Mouse (Mus musculus): ENCODE data around the gene Slc39a5.
A peak's percentile ranks its signal among the peaks of the same experiment; 100 is the strongest.

Gene Slc39a5

DNA sequence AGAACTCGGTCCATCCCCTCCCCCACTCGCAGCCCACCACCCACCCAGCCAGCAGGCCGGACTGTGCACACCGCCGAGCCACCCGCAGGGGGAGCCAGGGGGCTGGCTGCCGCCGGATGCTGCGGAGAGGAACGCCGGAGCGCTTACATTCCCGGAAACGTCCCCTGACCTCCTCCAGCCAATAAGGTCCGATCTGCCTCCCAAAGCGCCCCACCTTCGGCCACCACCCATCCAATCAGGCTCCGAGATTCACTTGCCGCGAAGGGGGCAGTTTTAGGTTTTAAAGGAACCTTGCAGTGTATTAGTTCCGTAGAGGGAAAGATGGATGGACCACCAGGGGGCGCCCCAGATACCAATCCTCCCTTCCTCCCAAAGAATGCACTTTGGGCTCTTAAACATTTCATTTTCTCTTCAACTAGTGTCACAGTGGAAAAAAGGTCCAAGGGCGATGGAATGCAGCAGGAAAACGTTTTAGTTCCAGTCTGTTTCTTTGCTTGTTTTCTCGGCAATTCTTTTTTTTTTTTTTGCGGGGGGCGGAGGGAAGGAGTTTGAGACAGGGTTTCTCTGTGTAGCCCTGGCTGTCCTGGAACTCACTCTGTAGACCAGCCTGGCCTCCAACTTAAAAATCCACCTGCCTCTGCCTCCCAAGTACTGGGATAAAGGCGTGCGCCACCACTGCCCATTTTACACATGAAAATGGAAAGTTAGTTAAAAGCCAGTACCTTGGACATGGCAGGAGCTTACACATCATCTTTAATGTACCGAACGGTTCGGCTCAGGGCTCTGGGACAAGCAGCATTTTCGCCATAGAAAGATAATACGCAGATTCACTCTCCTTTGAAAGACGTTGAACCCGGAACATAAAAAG, 8.9 kb upstream of the Slc39a5 start:
- peak; percentile 98 for DNase-seq

DNA sequence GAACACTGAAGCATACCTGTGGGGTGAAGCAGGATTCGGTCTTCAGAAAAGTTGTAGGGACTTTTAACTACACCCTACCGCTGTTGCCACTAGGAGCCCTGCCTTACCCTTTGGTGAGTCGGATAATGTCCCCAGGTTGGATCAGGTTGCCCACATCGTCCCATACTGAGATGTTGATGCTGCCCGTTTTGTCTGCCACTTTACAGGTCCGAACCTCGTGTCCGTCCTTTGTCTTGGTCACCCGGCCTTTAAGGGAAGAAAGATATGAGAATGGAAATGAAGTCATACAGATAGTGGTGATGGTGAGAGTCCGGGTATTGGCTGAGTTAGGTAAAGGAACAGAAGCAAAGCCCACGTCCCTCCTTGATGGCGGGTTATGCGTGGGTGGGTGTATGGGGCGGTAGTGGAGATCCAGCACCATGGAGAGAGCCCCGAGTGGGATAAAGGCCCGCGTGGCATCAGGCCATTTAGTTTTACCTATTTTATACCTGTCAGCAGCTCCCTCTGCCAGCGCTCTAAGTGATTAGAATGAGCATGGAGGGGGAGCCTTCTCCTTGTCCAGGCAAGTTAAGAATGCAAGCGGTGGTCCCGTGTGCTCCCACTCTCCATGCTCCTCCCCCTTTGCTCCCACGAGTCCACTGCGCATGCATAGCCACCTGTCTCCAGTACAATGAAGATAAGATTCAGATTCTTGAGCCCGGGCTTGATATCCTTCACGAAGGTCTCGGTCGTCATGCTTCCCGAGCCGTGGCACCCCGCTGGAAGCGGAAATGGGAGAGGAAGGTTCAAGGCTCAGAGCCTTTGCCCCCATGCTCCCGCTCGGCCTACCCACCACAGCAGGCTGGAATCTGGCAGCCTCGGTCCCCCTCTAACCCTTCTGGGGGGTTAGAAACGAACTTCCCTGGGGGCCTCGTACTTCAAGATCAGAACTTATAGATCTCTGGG, 7.8 kb upstream of the Slc39a5 start:
- DNase-seq: peak; percentile 67

DNA sequence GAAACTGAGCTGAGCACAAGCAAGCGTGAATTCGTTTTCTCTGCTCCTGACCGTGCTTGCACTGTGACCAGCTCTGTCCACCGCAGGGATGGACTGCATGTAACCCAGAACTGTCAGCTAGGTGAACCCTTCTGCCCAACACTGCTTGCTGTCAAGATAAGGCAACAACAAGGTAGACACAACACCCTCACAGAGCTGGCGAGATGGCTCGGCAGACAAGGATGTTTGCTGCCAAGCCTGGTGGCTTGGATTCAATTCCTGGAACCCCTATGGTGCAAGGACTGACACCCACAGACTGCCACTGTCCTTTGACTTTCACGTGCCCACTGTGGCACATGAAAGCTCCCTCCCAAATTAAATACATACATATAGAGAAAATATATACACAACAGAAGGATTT, 2.9 kb upstream of the Slc39a5 start:
- no peak for DNase-seq

DNA sequence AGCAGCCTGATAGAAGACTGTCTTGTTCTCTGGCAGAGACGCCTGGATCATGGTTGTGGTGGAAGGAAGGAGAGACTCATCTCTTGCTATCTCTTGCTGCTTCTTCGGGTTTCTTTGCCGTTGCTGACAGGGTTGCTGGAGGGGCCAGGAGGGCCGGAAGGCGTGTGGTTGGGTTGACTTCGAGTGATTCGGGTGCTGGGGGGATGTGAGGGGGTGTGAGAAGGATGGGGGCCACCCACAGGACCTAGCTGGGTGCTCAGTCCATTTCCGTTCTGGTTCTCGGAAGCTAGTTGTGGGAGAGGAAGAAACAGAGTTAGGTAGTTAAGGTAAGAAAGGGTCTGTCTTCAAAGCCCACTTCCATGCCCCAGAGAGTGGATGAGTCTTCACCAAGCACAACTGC, 609 bp upstream of the Slc39a5 start:
- no peak for DNase-seq

DNA sequence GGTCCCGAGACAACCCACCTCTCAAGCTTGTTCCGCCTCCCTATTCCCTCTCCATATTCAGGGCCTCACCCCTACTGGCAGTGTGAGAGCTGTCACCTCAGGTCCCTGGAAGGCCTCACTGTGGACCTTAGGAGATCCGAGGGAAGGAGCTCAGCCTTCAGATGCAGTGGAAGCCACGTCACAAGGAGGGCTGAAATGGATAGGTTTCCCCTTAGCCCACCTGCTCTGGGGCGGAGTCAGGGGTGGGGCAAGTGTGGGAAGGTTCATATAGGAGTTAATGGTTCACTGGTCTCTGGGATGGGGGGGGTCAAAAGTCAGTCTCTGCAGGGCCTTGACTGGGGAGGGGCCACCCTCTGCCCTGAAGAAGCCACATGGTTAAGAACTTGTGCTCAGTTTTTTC, 691 bp downstream of the Slc39a5 start:
- DNase-seq: no peak

DNA sequence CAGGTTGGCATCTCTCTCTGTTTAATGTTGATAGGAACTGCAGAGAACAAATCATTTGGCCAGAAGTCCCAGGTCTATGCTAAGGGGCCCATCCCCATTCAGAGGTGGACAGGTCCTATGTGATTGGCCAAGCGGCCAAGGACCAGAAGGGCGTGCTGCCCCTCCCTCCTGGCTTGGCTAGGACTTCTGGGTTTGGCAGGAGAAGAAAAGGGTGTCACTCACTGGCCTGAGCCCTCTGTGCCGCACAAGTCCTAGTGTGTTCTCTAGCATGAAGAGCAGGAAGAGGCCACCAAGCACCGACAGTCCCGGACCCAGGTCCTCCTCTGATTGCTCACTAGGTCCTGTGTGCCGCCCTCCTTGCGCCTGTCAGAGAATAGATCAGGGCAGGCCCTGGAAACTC, 3.6 kb downstream of the Slc39a5 start:
- DNase-seq: no peak

DNA sequence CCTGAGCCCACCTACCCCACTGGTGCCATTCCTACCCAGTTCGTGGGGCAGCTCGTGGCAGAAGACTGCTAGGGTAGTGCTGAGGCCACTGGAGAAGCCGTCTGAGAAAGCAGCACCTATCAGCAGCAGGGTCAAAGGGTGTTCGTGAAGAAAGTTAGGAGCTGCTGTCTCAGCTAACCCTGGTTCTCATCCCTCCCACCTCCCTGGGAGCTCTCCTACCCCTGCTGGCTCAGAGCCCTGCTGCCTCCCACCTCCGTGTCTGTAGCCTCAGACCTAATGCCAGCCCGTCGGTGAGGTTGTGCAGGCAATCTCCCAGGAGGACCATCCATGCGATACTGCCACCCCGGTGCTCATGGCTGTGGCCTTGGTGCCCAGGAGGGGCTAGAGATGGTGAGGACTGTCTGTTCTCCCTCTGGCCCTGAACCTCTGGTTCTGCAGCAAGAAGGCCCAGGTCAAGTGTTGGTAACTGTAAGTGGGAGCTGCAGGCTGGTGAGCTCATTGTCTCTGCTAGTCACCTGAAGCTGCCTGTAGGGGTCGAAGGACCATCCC, 4.2 kb downstream of the Slc39a5 start:
- DNase-seq: no peak

DNA sequence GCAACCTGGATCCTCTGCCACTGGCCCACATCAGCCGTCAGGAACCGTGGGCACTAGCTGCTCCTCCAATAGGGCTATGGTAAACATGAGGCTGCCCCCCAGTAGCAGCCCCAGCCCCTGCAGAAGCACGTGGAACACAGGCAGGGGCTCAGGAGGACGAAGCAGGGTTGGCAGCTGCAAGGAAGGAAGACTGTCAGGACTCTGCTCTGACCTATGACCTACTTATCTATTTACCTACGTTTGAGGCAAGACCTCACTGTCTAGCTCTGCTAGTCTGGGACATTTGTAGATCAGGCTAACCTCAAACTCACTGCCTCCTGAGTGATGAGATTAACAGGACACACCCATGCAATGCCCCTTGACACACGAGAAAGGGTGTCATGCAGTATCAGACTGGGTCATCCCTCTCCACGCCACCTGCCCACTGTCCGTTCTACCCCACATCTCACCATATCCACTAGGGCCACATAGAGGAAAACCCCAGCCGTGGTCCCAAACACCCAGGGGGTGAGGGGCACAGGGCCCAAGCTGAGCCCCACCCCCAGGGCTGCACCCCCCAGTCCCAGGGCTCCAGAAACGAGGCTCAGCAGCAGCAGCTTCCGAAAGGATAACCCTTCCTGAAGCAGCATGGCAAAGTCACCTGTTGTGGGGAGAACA, 4.9 kb downstream of the Slc39a5 start:
- DNase-seq: no peak

DNA sequence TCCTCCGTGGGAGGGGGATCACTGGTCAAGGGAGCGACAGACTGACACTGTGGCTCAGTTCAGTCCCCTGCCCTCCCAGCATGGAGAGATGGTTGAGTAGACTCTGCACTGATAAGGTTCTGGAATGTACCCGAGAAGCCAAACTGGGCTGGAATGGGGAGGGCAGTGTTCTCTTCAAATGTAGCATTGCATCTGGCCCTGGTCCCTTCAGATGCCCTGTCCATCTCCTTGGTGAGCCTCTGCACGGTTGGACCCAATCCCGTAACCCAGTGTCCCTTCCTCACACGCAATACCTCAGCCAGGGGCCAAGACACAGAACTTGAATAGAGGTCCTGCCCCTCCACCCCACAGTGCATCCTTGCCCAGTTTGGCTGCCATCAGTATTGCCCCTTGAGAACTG, 9.2 kb downstream of the Slc39a5 start:
- DNase-seq: no peak

DNA sequence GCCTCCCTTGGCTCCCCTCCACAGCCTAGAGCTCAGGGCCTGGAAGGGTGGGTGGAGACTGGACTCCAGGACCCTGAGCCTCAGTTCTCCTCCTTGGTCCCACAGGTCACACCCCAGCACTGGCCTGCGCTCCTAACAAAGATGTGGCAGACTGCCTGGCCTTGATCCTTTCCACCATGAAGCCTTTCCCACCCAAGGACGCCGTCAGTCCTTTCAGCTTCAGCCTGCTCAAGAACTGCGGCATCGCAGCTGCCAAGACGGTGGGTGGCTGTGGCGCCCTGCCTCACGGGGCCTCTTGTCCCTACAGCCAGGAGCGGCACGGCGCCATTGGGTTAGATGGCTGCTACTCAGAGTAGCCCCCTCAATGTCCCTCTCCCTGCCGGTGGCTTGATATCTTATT, 10.7 kb downstream of the Slc39a5 start:
- DNase-seq: no peak

DNA sequence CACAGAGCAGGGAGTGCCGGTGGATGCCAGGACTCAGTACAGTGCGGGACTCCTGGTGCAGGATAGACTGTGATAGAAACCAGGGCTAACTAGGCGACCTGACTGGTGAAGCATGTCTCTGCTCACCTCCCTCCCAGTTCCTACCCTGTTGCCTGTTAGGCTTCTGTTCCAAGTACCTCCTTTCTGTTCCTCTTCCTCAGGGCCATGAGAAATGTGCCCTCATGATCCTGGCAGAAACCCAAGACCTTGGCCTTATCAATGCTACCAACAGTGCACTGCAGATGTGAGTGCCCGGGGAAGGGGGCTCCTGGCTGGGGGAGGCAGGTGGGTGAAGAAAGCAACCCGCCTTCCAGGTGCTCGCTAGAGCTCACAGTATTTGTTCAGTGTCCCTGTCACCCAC, 11.5 kb downstream of the Slc39a5 start:
- no peak for DNase-seq

DNA sequence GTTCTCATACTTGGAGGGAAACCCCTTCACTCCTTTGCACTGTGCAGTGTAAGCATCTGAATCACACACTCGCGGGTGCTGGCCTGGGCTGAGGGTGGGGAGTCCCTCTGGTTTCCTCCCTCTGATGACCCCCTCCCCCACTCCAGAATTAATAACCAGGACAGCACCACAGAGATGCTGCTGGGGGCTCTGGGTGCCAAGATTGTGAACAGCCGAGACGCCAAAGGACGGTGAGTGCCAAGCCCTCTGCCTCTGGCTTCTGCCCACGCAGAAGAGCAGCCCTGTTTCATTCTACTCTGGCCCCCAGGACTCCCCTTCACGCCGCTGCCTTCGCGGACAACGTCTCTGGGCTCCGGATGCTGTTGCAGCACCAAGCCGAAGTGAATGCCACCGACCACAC, 12.1 kb downstream of the Slc39a5 start:
- no peak for DNase-seq

DNA sequence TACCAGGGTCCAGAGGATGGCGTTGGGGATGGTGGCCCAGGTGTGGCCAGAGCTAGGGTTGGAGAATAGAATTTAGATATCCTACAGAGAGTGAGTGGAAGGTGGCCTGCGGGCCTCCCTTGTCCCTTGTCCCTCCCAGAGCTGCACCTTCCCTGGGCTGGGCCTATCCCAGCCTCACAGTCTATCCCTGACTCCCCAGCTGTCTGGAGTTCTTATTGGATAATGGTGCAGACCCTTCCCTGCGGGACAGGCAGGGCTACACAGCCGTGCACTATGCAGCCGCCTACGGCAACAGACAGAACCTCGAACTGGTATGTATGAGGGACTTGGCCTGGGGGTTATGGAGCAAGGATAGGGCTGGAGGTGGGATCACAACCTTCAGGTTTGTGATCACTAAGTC, 15.1 kb downstream of the Slc39a5 start:
- DNase-seq: no peak

DNA sequence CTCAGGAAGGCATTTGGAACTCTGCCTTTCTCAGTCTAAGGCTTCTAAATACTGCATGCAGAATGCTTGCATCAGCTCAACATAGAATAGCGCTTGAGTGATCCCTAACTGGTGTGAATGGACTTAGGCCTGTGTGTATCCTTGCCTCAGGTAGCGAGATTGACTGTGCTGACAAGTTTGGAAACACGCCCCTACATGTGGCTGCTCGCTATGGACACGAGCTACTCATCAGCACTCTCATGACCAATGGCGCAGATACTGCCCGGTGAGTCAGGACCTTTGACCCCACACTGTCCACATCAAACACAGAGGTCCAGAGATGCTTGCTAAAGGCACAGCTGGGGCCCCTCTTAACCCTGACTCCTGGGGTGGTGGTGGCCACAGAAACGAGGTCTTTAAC, 18.5 kb downstream of the Slc39a5 start:
- DNase-seq: no peak

DNA sequence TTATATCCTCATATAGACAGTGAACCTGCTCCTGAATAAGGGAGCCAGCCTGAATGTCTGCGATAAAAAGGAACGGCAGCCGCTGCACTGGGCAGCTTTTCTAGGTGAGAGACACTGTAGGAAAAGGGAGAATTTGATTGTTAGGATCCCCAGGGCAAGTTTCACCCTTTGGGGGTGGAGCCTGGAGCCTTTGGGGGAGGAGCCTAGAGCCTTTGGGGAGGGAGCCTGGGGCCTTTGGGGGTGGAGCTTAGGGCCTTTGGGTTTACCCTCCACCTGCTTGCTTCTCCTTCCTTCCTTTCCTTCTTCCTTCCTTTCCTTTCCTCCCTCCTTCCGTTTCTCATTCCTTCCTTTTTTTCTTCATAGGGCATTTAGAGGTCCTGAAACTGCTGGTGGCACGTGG, 20.5 kb downstream of the Slc39a5 start:
- DNase-seq: no peak

DNA sequence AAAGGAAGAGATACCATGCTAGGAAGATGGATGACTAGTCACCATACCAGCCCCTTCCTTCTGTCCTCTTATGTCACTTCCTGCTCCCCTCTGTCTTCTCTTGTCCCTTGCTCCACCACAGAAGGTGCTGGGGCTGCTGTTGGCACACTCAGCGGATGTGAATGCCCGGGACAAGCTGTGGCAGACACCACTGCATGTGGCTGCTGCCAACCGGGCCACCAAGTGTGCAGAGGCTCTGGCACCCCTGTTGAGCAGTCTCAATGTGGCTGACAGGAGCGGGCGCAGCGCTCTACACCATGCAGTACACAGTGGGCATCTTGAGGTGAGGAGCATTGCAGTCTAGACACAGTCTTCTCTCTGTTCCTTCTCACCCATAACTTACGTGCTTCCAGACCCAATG, 21.8 kb downstream of the Slc39a5 start:
- DNase-seq: no peak

DNA sequence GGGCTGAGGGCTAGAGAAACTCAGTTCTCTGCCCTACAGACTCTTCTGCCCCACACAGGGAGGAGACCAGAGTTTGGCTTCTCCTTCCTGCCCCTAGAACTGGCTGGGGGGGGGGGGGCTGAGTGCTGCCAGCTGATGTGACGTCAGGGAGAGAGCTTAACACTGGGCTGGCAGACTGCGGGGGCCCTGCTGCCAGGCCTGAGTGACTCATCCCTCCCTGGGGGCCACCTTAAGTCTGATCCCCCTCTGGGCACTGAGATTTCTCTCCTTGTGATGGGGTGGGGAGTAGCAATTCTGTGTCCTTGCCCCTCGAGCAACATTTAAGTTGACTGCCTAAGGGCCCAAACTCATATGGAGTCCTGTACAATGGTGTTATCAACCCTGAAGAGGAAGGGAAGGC, 22.6 kb downstream of the Slc39a5 start:
- DNase-seq: no peak

DNA sequence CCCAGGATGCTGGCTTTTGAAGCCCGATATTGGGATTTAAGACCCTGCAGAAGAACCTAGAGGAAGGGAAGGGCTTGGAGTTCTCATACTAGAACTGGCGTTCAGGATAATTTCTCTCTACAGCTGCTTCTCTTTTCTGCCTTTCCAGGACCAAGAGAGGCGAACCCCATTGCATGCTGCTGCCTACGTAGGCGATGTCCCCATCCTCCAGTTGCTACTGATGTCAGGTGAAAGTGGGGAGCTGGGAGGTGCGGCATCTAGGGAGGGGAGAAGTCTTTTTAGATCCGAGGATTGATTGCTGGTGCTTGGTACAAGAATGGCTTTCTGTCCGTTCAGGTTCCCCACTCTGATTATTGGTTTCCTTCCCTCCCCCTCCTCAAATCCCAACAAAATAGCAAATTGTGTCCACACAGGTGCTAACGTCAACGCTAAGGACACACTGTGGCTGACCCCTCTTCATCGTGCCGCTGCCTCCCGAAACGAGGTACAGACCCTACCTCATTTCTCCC, 23.0 kb downstream of the Slc39a5 start:
- DNase-seq: no peak

DNA sequence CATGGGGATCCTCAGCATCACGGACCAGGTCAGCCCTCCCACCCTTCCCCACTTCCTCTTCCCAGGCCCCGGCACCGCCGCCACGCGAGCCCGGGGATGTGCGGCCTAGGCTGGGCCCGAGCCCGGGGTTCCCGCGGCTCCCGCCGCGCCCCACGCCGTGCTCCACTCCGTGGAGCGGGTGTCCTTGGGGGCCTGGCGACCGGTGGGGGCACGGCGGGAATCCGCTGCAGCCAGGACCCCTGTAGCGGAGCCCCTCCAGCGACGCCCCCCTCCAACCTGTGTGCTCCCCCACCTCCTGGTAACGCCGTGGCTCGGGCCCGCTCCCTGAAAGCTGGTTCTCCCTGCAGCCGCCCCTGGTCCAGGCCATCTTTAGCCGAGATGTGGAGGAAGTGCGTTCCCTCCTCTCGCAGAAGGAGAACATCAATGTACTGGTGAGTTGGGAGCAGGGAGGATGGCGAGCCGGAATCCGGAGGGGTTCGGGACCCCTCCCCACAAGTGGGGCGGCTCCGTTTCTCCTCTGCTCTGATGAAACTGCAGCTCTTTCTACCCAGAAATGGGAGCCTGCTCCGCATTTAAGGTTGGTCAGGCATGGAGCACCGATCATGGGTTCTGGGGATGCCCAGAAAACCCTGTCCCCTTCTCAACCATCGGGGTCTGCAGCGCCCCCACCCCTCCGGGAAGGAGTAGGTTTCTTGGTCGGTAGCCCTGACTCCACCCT, 23.6 kb downstream of the Slc39a5 start:
- DNase-seq: peak; percentile 82

DNA sequence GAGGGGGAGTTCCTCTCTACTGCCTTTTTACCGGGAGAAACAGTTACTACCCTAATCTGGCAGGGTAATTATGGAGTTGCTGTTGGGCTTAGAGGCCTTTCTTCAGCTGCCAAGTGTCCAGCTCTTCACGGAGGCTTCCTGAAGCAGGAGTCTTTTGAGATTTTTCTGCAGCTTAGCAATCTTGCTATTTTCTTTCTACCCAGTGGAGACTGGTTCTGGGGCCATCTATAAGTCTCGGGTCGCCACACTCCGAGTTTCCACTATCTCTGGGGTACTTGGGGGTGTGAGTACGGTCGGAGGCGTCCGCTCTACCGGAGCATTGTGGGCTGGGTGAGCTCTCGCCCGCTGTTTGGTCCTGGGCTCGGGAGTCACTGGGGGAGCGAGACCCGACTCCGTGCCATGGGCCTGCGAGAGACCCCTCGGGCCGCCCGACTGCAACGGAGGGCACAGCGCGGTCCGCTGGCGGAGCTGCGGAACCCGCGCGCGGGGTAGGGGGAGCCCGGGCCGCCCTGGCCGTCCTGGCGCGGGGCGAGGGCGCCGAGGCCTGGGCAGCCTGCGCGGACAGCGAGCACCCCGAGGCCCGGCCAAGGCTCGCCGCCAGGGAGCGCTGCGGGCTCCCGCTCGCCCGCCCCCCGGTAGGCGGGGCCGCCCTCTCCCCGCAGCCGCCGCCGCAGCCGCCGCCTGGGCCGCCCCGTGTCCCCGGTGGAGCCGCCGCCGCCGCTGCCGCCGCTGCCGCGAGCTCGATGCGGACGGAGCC, 24.4 kb downstream of the Slc39a5 start, which contains the start of gene Ankrd52:
TSS of gene Ankrd52 (plus strand) at position 661 of the 757 bp plus-strand sequence.
- peak; percentile 91 for DNase-seq

DNA sequence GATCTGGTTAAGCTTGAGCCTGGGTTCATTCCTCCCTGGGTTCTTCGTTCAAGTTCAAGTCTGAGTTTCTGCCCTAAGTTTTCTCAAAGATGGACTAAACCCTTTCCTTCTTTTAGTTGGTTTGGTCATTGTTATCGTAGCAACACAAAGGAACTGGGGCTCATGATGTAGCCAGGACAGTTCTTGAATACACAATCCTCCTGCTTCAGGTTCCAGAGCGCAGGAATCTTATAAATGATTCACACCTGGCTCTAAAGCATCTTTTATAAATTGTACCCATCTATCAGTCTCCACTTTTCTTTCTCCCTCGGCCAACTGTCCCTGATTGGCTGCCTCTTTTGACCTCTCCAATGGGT, 25.0 kb downstream of the Slc39a5 start:
- DNase-seq: no peak
